Mouse (Mus musculus): ENCODE data around the gene Cyp2j6.
"Not testable (repeated sequence)": the region's sequence is repeated elsewhere in the genome, so short reads cannot be mapped to it uniquely, and the experiment has no call there.

Cyp2j6 gene

GRCm38 (mm10) chr4:96553133-96553819 is at the start of gene Cyp2j6:
Gene Cyp2j6 (minus strand): TSS chr4:96553661.
- DNase-seq = peak; percentile 41

GRCm38 (mm10) chr4:96591791-96592150 is 38.3 kb upstream of the Cyp2j6 start:
- peak; percentile 44 for DNase-seq

GRCm38 (mm10) chr4:96590911-96591790 is 37.7 kb upstream of the Cyp2j6 start, which contains the start of gene Cyp2j9:
Gene Cyp2j9 (minus strand): TSS chr4:96591578.
- DNase-seq = peak; percentile 27

GRCm38 (mm10) chr4:96581425-96582088 is 28.1 kb upstream of the Cyp2j6 start:
- DNase-seq = no peak

GRCm38 (mm10) chr4:96580351-96580750 is 26.9 kb upstream of the Cyp2j6 start:
- DNase-seq = not testable (repeated sequence)

GRCm38 (mm10) chr4:96569442-96569841 is 16.0 kb upstream of the Cyp2j6 start:
- no peak for DNase-seq

- DNase-seq = no peak
These were observed 14.5 kb upstream of the Cyp2j6 start for GRCm38 (mm10) chr4:96567988-96568387.

- no peak for DNase-seq
These were observed 12.3 kb upstream of the Cyp2j6 start for GRCm38 (mm10) chr4:96565808-96566207.

GRCm38 (mm10) chr4:96560464-96560863 is 7.0 kb upstream of the Cyp2j6 start:
- no peak for DNase-seq

GRCm38 (mm10) chr4:96559781-96560180 is 6.3 kb upstream of the Cyp2j6 start:
- DNase-seq = no peak

GRCm38 (mm10) chr4:96551619-96552018 is 1.8 kb downstream of the Cyp2j6 start:
- DNase-seq = no peak

- peak; percentile 8 for DNase-seq
These were observed 7.5 kb downstream of the Cyp2j6 start for GRCm38 (mm10) chr4:96545976-96546375.

- no peak for DNase-seq
These were observed 27.7 kb downstream of the Cyp2j6 start for GRCm38 (mm10) chr4:96525772-96526171.

- DNase-seq = no peak
These were observed 31.2 kb downstream of the Cyp2j6 start for GRCm38 (mm10) chr4:96522256-96522655.

- no peak for DNase-seq
These were observed 43.4 kb downstream of the Cyp2j6 start for GRCm38 (mm10) chr4:96510083-96510482.

- no peak for DNase-seq
These were observed 46.2 kb downstream of the Cyp2j6 start, which contains the start of gene Cyp2j8 for GRCm38 (mm10) chr4:96507286-96507685. Gene Cyp2j8 (minus strand): TSS chr4:96507386.

Data from right cerebral cortex, postnatal 25 days (tissue).